Mouse (Mus musculus) thymus, postnatal 0 days (tissue): ENCODE data around the gene Map3k12. TPM values are rescaled to one million over a fixed set of nuclear protein-coding genes. Genes with fewer than 3 reads are reported as not detected.

Source experiments
- DNase-seq: peaks from one replicate; pipeline ENCODE4 v3.0.0-alpha.2; 2015; ENCODE audit warnings: low spot score
- polyA plus RNA-seq: library from polyadenylated mRNA; unstranded; fragments of >200 nt; fragmentation: Nextera tagmentation; extraction: Ambion mirVana; gene quantifications from 2 replicates; pipeline ENCODE4 v1.2.1, GENCODE M21; 2015

Map3k12 gene
- polyA plus RNA-seq: 4.1 and 4.2 TPM in 2 replicates

- peak; percentile 62 for DNase-seq
These were observed at the start of gene Map3k12 for GRCm38 (mm10) chr15:102516728-102517404. Gene Map3k12 (minus strand): TSS chr15:102517064.

GRCm38 (mm10) chr15:102563681-102564080, 46.8 kb upstream of the Map3k12 start:
- DNase-seq: no peak

GRCm38 (mm10) chr15:102563061-102563460, 46.2 kb upstream of the Map3k12 start:
- DNase-seq: no peak

- DNase-seq: no peak
These were observed 45.6 kb upstream of the Map3k12 start for GRCm38 (mm10) chr15:102562491-102562890.

GRCm38 (mm10) chr15:102557580-102557979, 40.7 kb upstream of the Map3k12 start:
- DNase-seq: no peak

GRCm38 (mm10) chr15:102555581-102555980, 38.7 kb upstream of the Map3k12 start:
- DNase-seq: no peak

- no peak for DNase-seq
These were observed 35.7 kb upstream of the Map3k12 start for GRCm38 (mm10) chr15:102552599-102552998.

- DNase-seq: no peak
These were observed 30.6 kb upstream of the Map3k12 start for GRCm38 (mm10) chr15:102547478-102547877.

- no peak for DNase-seq
These were observed 30.0 kb upstream of the Map3k12 start for GRCm38 (mm10) chr15:102546677-102547427.

- DNase-seq: no peak
These were observed 29.4 kb upstream of the Map3k12 start for GRCm38 (mm10) chr15:102546246-102546645.

- no peak for DNase-seq
These were observed 27.9 kb upstream of the Map3k12 start for GRCm38 (mm10) chr15:102544801-102545200.

GRCm38 (mm10) chr15:102533926-102534325, 17.1 kb upstream of the Map3k12 start:
- no peak for DNase-seq

GRCm38 (mm10) chr15:102532106-102532900, 15.4 kb upstream of the Map3k12 start:
- no peak for DNase-seq

GRCm38 (mm10) chr15:102531586-102531985, 14.7 kb upstream of the Map3k12 start:
- DNase-seq: no peak

- DNase-seq: no peak
These were observed 13.7 kb upstream of the Map3k12 start for GRCm38 (mm10) chr15:102530566-102530965.

- no peak for DNase-seq
These were observed 11.5 kb upstream of the Map3k12 start for GRCm38 (mm10) chr15:102528396-102528795.

- peak; percentile 32 for DNase-seq
These were observed 11.1 kb upstream of the Map3k12 start for GRCm38 (mm10) chr15:102527936-102528335.

- DNase-seq: peak; percentile 71
These were observed 9.5 kb upstream of the Map3k12 start for GRCm38 (mm10) chr15:102526111-102527002.

- DNase-seq: peak; percentile 79
These were observed 8.1 kb upstream of the Map3k12 start, which contains the start of gene Npff for GRCm38 (mm10) chr15:102524892-102525485. Gene Npff (minus strand): TSS chr15:102524942.

GRCm38 (mm10) chr15:102521480-102521879, 4.6 kb upstream of the Map3k12 start:
- DNase-seq: no peak
